Mouse (Mus musculus) thymus, adult 2 months (tissue): ENCODE data around the gene Mks1. TPM values are rescaled to one million over a fixed set of nuclear protein-coding genes. Genes with fewer than 3 reads are reported as not detected.

Experiments used
- DNase-seq: peaks from one replicate; pipeline ENCODE4 v3.0.0; 2021
- H3K27ac ChIP-seq: fragments of 200-500 bp; 2 replicates; pipeline ENCODE4 v1.5.1; 2012; ENCODE audit warnings: low read length, control low read depth; ENCODE audit not compliant: control insufficient read depth, insufficient read depth
- H3K27me3 ChIP-seq: fragments of 200-500 bp; 2 replicates; pipeline ENCODE4 v1.6.1; 2012; ENCODE audit warnings: mild to moderate bottlenecking, low read length, moderate library complexity, mixed read lengths; ENCODE audit not compliant: control insufficient read depth, insufficient read depth
- H3K36me3 ChIP-seq: fragments of 200-500 bp; 2 replicates; pipeline ENCODE4 v1.6.1; 2012; ENCODE audit warnings: mild to moderate bottlenecking, low read length, moderate library complexity; ENCODE audit not compliant: control insufficient read depth, insufficient read depth
- H3K4me1 ChIP-seq: fragments of 200-500 bp; replicated peaks from 2 replicates; pipeline ENCODE4 v1.6.1; 2012; ENCODE audit warnings: low read length; ENCODE audit not compliant: control insufficient read depth, insufficient read depth
- H3K4me3 ChIP-seq: fragments of 200-500 bp; 2 replicates; pipeline ENCODE4 v1.5.1; 2012; ENCODE audit warnings: mild to moderate bottlenecking, low read length, control low read depth, moderate library complexity; ENCODE audit not compliant: control insufficient read depth, insufficient read depth
- CTCF ChIP-seq: fragments of 200-500 bp; IDR thresholded peaks from 2 replicates; pipeline ENCODE4 v1.5.1; 2012; ENCODE audit warnings: mild to moderate bottlenecking, control low read depth, low read length, moderate library complexity, borderline replicate concordance; ENCODE audit not compliant: control insufficient read depth, poor library complexity, insufficient read depth; ENCODE audit errors: extremely low read depth
- POLR2A ChIP-seq: fragments of 200-500 bp; IDR thresholded peaks from 2 replicates; pipeline ENCODE4 v1.6.1; 2012; ENCODE audit warnings: mild to moderate bottlenecking, low read length, control low read depth, moderate library complexity; ENCODE audit not compliant: control insufficient read depth, poor library complexity, insufficient read depth; ENCODE audit errors: extremely low read depth
- WGBS: fragments of 180-500 bp; shearing (Covaris S2); methylation state at CpG from one replicate; pipeline ENCODE4 v1.1.7; 2018; 5-methylcytosine and 5-hydroxymethylcytosine counted together
- polyA plus RNA-seq: library from polyadenylated mRNA; depleted of rRNA; stranded (reverse); fragments of >200 nt; gene quantifications from 2 replicates; pipeline ENCODE4 v1.2.3, GENCODE M21; 2012

The Mks1 gene
- polyA plus RNA-seq, 1 experiment: 11.8 TPM

DNA sequence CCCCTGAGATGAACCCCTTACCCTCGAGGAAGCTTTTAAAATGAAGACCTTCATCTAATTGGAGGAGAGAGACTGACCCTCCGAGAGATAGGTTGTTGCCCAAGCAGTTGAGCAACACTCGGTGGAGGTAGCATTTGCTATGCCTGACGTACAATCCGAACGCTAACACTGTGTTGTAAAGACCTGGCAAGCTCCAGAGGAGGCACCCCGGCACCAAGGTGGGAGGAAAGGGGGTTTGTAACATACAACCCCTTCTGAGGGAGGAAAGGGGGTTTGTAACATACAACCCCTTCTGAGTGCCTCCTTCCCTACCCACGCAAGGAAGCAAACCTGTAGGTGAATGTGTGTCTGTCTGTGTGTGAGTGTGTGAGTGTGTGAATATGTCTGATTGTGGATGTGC is 18.8 kb downstream of the Mks1 start:
- no peak for DNase-seq
- H3K27me3 ChIP-seq: no peaks in the 10 kb centered on the region; the same call in 1 of the 2 replicates
- H3K27ac ChIP-seq: no peak overlapping the region
- no peak overlapping the region for H3K4me3 ChIP-seq
- no peak for TF ChIP-seq CTCF
- TF ChIP-seq POLR2A: no peak
- 67% methylated on average over 8 of the region's 8 CpGs for WGBS
- no peaks in the 10 kb centered on the region for H3K36me3 ChIP-seq
- no peaks in the 10 kb centered on the region for H3K4me1 ChIP-seq

DNA sequence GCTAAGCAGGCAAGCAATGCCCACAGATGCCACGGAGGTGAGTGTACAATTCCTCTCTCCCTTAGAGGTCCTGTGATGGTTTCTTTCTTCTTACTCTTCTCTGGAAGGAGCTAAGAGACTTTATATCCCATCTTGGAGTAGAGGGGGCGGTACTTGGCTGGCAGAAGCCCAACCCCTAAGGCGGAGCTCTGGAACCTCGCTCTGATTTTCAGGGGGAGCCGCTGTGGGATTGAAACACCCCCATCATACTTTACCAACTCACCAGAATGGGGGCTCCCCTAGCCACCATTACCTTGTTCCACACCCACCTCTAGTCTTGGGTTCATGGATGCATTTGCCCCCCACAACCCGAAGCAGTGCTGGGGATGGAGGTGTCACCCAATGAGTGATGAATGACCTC is 22.4 kb downstream of the Mks1 start, which contains the start of gene Epx:
Gene Epx (minus strand): TSS at position 101 of the 400 bp plus-strand sequence.
- H3K27me3 ChIP-seq: no peaks in the 10 kb centered on the region; the same call in 1 of the 2 replicates
- no peaks in the 10 kb centered on the region for H3K4me1 ChIP-seq
- 85% methylated on average over 6 of the region's 6 CpGs for WGBS
- no peaks in the 10 kb centered on the region for H3K36me3 ChIP-seq
- DNase-seq: no peak
- no peak for TF ChIP-seq POLR2A
- no peak for TF ChIP-seq CTCF
- no peak within 1 kb of the TSS for H3K27ac ChIP-seq
- no peak within 1 kb of the TSS for H3K4me3 ChIP-seq

DNA sequence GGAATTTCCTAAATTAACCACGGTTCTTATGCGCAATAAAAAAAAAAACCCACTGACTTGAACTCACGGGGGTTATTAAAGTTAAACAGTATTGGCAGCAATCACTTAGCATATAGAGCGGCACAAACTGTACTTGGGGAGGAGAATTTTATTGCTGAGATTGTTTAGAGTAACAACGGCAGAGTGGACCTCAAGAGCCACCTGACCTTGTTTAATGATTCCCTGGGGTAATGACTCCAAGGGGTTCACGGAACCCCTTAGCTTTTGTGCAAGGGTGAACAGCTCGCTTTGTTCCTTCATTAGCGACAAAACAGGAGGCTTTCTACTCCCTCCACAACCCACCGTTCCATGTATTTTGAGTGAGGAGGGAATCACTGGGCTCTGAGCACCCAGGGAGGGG is 26.8 kb downstream of the Mks1 start:
- DNase-seq: no peak
- no peak overlapping the region for H3K4me3 ChIP-seq
- no peaks in the 10 kb centered on the region for H3K27me3 ChIP-seq
- H3K4me1 ChIP-seq: no peaks in the 10 kb centered on the region
- TF ChIP-seq CTCF (no peak), POLR2A (no peak)
- H3K36me3 ChIP-seq: no peaks in the 10 kb centered on the region
- 81% methylated on average over 9 of the region's 9 CpGs for WGBS
- H3K27ac ChIP-seq: no peak overlapping the region

DNA sequence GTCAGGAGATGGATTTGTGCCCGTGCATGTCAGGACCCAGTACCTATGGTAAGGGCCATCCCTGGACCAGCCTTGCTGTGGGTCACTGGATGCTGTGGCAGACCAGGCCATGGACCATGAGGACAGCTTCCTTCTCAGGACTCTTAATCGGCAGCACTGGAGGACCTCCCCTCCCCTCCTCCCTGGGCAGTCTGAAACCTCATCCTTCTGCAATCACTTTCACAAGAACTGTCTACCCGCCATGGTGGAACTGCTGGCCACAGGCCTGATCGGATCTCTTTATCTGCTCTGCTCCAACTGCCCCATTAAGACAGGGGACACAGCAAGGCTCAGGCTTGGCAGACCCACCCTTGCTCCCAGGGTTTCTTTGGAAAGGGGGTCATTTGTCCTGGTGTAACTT is 28.7 kb downstream of the Mks1 start:
- no peaks in the 10 kb centered on the region for H3K36me3 ChIP-seq
- TF ChIP-seq POLR2A: no peak
- no peak for TF ChIP-seq CTCF
- H3K27ac ChIP-seq: no peak overlapping the region
- no peak overlapping the region for H3K4me3 ChIP-seq
- WGBS: 77% methylated on average over 4 of the region's 4 CpGs
- H3K27me3 ChIP-seq: no peaks in the 10 kb centered on the region
- no peaks in the 10 kb centered on the region for H3K4me1 ChIP-seq
- no peak for DNase-seq

DNA sequence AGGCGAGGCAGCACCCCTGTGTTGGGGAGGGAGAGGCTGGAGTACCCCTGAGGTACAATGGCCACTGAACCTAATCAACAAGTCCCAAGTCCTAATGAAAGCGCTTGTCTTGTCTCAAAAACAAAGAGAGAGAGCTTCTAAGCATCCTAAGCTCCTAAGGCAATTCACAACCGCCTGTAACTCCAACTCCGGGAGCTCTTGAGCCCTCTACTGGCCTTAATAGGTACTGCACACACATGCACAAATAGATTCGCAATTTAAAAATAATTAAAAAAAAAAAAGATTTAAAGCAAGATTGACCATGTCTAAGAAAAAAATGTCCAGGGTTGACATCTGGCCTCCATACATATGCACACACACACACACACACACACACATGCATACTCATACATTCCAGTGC is 30.5 kb downstream of the Mks1 start:
- Histone ChIP-seq H3K36me3 (no peaks in the 10 kb centered on the region), H3K4me3 (no peak overlapping the region), H3K27ac (no peak overlapping the region), H3K27me3 (no peaks in the 10 kb centered on the region), H3K4me1 (no peaks in the 10 kb centered on the region)
- WGBS: 44% methylated on average over 5 of the region's 5 CpGs
- peak; percentile 5 for DNase-seq
- TF ChIP-seq CTCF: no peak
- TF ChIP-seq POLR2A: no peak

DNA sequence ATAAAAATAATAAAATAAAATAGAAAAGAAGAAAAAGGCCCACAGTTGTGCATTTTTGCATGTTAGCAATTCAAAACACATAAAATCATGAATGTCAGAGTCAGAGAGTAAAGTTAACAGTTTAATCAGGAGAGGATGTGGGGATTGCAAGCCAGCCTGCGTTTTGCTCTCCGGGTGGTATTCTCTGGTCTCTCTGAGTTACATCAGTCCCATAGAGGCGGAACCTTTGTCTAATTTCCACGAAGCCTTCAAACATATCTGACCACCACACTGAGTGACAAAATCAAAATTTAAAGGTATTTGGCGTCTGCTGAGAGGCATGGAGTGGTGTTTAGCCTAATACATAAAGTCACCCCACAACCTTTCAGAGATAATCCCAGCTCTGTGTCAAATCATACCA is 31.8 kb downstream of the Mks1 start:
- 88% methylated on average over 5 of the region's 5 CpGs for WGBS
- H3K4me3 ChIP-seq: no peak overlapping the region
- TF ChIP-seq POLR2A: no peak
- TF ChIP-seq CTCF: no peak
- H3K36me3 ChIP-seq: no peaks in the 10 kb centered on the region
- no peak for DNase-seq
- no peaks in the 10 kb centered on the region for H3K4me1 ChIP-seq
- H3K27ac ChIP-seq: no peak overlapping the region
- no peaks in the 10 kb centered on the region for H3K27me3 ChIP-seq

DNA sequence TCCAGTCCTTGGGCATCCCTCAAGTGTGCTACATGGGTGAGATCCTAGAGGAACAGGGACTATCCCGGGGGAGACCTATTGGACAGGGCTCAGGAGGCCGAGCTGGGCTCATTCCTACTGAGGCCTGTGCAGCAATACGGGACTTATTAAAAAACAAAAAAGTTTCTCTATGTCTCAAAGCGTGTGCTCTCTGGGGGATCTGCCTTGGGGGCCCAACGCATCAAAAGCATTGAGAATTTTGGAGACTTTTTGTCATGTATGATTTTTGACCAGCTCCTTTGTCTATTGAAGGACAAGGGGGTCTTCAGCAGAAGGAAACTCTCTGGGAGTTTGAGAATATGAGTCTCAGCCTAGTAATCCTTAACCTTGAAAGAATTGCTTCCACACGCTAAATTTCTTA is 39.2 kb downstream of the Mks1 start, which contains the start of gene Olfr462:
Gene Olfr462 (minus strand): TSS at position 101 of the 400 bp plus-strand sequence.
- no peak for DNase-seq
- no peaks in the 10 kb centered on the region for H3K36me3 ChIP-seq
- 95% methylated on average over 6 of the region's 6 CpGs for WGBS
- no peaks in the 10 kb centered on the region for H3K27me3 ChIP-seq
- H3K4me3 ChIP-seq: no peak within 1 kb of the TSS
- H3K27ac ChIP-seq: no peak within 1 kb of the TSS
- H3K4me1 ChIP-seq: no peaks in the 10 kb centered on the region
- TF ChIP-seq POLR2A (no peak), CTCF (no peak)
